In the genomic region with DNA sequence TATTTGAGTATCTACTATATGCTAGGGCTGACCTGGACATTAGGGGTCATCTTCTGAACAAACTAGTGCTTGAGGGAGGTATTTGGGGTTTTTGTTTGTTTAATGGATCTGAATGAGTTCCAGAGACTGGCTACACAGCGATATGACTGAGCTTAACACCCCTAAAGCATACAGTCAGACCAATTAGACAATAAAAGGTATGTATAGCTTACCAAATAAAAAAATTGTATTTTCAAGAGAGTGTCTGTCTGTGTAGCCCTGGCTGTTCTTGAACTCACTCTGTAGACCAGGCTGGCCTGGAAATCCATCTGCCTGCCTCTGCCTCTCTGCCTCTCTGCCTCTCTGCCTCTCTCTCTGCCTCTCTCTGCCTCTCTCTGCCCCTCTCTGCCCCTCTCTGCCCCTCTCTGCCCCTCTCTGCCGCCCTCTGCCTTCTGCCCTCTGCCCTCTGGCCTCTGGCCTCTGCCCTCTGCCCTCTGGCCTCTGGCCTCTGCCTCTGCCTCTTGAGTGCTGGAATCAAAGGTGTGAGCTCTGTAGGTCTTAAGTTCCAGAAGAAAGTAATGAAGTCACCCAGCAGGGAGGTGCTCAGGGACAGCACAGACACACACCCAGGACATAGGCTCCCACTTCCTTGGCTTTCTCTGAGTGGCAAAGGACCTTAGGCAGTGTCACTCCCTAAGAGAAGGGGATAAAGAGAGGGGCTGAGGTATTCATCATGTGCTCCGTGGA, we compare ENCODE assay signal across 26 mouse cellular contexts. TPM values are rescaled to one million over a fixed set of nuclear protein-coding genes. Genes with fewer than 3 reads are reported as not detected.
DNase-seq lines count a peak whose midpoint lies in the region; ATAC-seq and TF ChIP-seq lines count a peak whose summit lies in the region.
"Had no signal": no experiment of that assay in that cellular context is flagged by ENCODE, and none has a peak within 500 bp of the region (broad histone marks: within the 10 kb centered on the region; RNA-seq: fewer than 3 reads in every experiment).

No protein-coding gene starts in this region.

- intact Hi-C loops in heart, postnatal 25 days (cut with DNase I), result no loop called here

- H3K4me2 ChIP-seq in heart, postnatal 0 days (ENCODE audit: low read depth, low read length), result peak overlapping the region; percentile 34; the same call in 1 of the 2 replicates
- H3K4me2 ChIP-seq: forebrain, embryonic 13.5 days; midbrain, embryonic 13.5 days; neural tube, embryonic 12.5 days had no signal

- no peaks in the 10 kb centered on the region for H3K4me1 ChIP-seq in heart, postnatal 0 days (ENCODE audit: control insufficient read depth, insufficient read depth)
- peaks cover 54% of the 10 kb centered on the region for H3K4me1 ChIP-seq in thymus, adult 2 months (replicated peaks; ENCODE audit: control insufficient read depth, insufficient read depth, low read length)

- DNase-seq in cerebellum, adult 9-10 months, result peak; percentile 88
- DNase-seq in cerebellum, postnatal 25 days, result no peak
- DNase-seq in heart, postnatal 0 days (ENCODE audit: low spot score), result no peak
- DNase-seq in heart, postnatal 25 days (ENCODE audit: low spot score), result no peak
- DNase-seq in layer of hippocampus, adult 2 months (ENCODE audit: low spot score in 2 of 2), result no peak
- DNase-seq in layer of hippocampus, postnatal 10 days (ENCODE audit: low spot score in 2 of 2), result no peak
- DNase-seq in thymus, adult 2 months, result peak; percentile 28
- DNase-seq in thymus, postnatal 0 days (ENCODE audit: low spot score), result no peak
- DNase-seq: adrenal gland, postnatal 36 days; heart, adult 18-20 months; heart, postnatal 36 days; kidney, adult 8-10 months; liver, postnatal 0 days; lung, postnatal 10 days; right cerebral cortex, postnatal 4 days had no signal

- TF ChIP-seq EP300 in heart, postnatal 0 days (IDR thresholded peaks at IDR 0.05; ENCODE audit: low read depth), result no peak

- H3K36me3 ChIP-seq in heart, postnatal 0 days (replicated peaks; ENCODE audit: control insufficient read depth, insufficient read depth, low read length), result no peaks in the 10 kb centered on the region
- H3K36me3 ChIP-seq in thymus, adult 2 months (ENCODE audit: control insufficient read depth, insufficient read depth, low read length), result peaks cover 49% of the 10 kb centered on the region
- H3K36me3 ChIP-seq: limb, embryonic 10.5 days; midbrain, embryonic 13.5 days; neural tube, embryonic 12.5 days had no signal

- TF ChIP-seq POLR2A in thymus, adult 2 months (IDR thresholded peaks at IDR 0.05; ENCODE audit: control insufficient read depth, extremely low read depth, insufficient read depth, low read length, poor library complexity), result no peak

- H3K9ac ChIP-seq in heart, postnatal 0 days (replicated peaks; ENCODE audit: low read depth, low read length), result no peak overlapping the region
- H3K9ac ChIP-seq: forebrain, embryonic 13.5 days; liver, postnatal 0 days; midbrain, embryonic 13.5 days; neural tube, embryonic 12.5 days had no signal

- H3K27me3 ChIP-seq in heart, postnatal 0 days (ENCODE audit: control insufficient read depth, insufficient read depth, low read length), result peaks cover 41% of the 10 kb centered on the region
- no peaks in the 10 kb centered on the region for H3K27me3 ChIP-seq in thymus, adult 2 months (ENCODE audit: control insufficient read depth, insufficient read depth, low read length)

- no peak for TF ChIP-seq CTCF in heart, postnatal 0 days (IDR thresholded peaks at IDR 0.05; ENCODE audit: low read depth)
- TF ChIP-seq CTCF in layer of hippocampus, adult 2 months (conservative IDR thresholded peaks at IDR 0.05), result no peak
- TF ChIP-seq CTCF in thymus, adult 2 months (IDR thresholded peaks at IDR 0.05; ENCODE audit: borderline replicate concordance, control insufficient read depth, extremely low read depth, insufficient read depth, low read length, poor library complexity), result no peak

- no peak overlapping the region for H3K27ac ChIP-seq in heart, postnatal 0 days (ENCODE audit: low read depth)
- H3K27ac ChIP-seq in layer of hippocampus, adult 2 months, result peak overlapping the region; percentile 93; the same call in 1 of the 2 replicates
- H3K27ac ChIP-seq in thymus, adult 2 months (ENCODE audit: control insufficient read depth, insufficient read depth, low read length), result peak overlapping the region; percentile 94
- H3K27ac ChIP-seq: forebrain, embryonic 13.5 days; limb, embryonic 10.5 days; midbrain, embryonic 13.5 days; neural tube, embryonic 12.5 days had no signal

- peak overlapping the region; percentile 42; the same call in 1 of the 2 replicates for H3K4me3 ChIP-seq in heart, postnatal 0 days (ENCODE audit: low read depth, low read length)
- H3K4me3 ChIP-seq in layer of hippocampus, adult 2 months, result peak overlapping the region; percentile 84
- peak overlapping the region; percentile 99 for H3K4me3 ChIP-seq in thymus, adult 2 months (ENCODE audit: control insufficient read depth, insufficient read depth, low read length)
- H3K4me3 ChIP-seq: erythroblast, embryonic 14.5 days; forebrain, embryonic 13.5 days; limb, embryonic 10.5 days; midbrain, embryonic 13.5 days; neural tube, embryonic 12.5 days had no signal

- WGBS in heart, postnatal 0 days, result 69% methylated on average over 3 of the region's 3 CpGs
- WGBS in thymus, adult 2 months, result 42% methylated on average over 3 of the region's 3 CpGs

- no peak for ATAC-seq in heart, postnatal 0 days (ENCODE audit: insufficient read depth, low read depth)
- ATAC-seq: forebrain, embryonic 13.5 days; liver, postnatal 0 days; midbrain, embryonic 13.5 days had no signal

- H3K9me3 ChIP-seq in heart, postnatal 0 days (replicated peaks; ENCODE audit: control insufficient read depth, low read length), result no peaks in the 10 kb centered on the region
- H3K9me3 ChIP-seq: forebrain, embryonic 13.5 days; limb, embryonic 10.5 days; midbrain, embryonic 13.5 days; neural tube, embryonic 12.5 days had no signal

RNA-seq across cellular contexts. Expression of gene Thy1, which starts 2.1 kb away (rescaled TPM):
- total RNA-seq in heart, postnatal 0 days (2014; rRNA removed; ENCODE audit: low replicate concordance), result 6.3 and 12.5 TPM in 2 replicates
- 3.6 and 4.4 TPM in 2 replicates for polyA plus RNA-seq in heart, postnatal 0 days (2015; fragmentation: Nextera tagmentation; extraction: Ambion mirVana)
- 10 to 100 TPM; 13.9 to 22.2 TPM for total RNA-seq in heart, postnatal 25 days (2021)
- 100 to 1,000 TPM; 854 to 892 TPM for total RNA-seq in layer of hippocampus, adult 2 months (2021)
- 100 to 1,000 TPM; 644 to 646 TPM for total RNA-seq in layer of hippocampus, postnatal 10 days (2021)
- polyA plus RNA-seq in thymus, adult 2 months (2012; rRNA removed), result 3,068 and 3,478 TPM in 2 replicates
- 415 and 436 TPM in 2 replicates for polyA plus RNA-seq in thymus, postnatal 0 days (2015; fragmentation: Nextera tagmentation; extraction: Ambion mirVana)
- total RNA-seq: CH12.LX had no signal
- polyA plus RNA-seq: erythroblast, embryonic 14.5 days had no signal

RNA-seq across cellular contexts. Expression of gene Usp2, which starts 21.5 kb away (rescaled TPM):
- 44.9 and 48.6 TPM in 2 replicates for total RNA-seq in heart, postnatal 0 days (2014; rRNA removed; ENCODE audit: low replicate concordance)
- 114 and 121 TPM in 2 replicates for polyA plus RNA-seq in heart, postnatal 0 days (2015; fragmentation: Nextera tagmentation; extraction: Ambion mirVana)
- 100 to 1,000 TPM in 1 of 2 experiments, 10 to 100 TPM in 1; 77.7 to 191 TPM for total RNA-seq in heart, postnatal 25 days (2021)
- 10 to 100 TPM; 79.2 to 82.4 TPM for total RNA-seq in layer of hippocampus, adult 2 months (2021)
- total RNA-seq in layer of hippocampus, postnatal 10 days (2021), result 10 to 100 TPM; 41.7 to 47.2 TPM
- 4.5 and 6.8 TPM in 2 replicates for polyA plus RNA-seq in thymus, adult 2 months (2012; rRNA removed)
- polyA plus RNA-seq in thymus, postnatal 0 days (2015; fragmentation: Nextera tagmentation; extraction: Ambion mirVana), result 7.4 and 13.1 TPM in 2 replicates
- polyA plus RNA-seq: erythroblast, embryonic 14.5 days had no signal

RNA-seq across cellular contexts. Expression of gene Mfrp, which starts 56.2 kb away (rescaled TPM):
- total RNA-seq in heart, postnatal 0 days (2014; rRNA removed; ENCODE audit: low replicate concordance), result not detected in 2 replicates
- polyA plus RNA-seq in heart, postnatal 0 days (2015; fragmentation: Nextera tagmentation; extraction: Ambion mirVana), result not detected in 2 replicates
- total RNA-seq in heart, postnatal 25 days (2021), result not detected
- 1 to 10 TPM in 1 of 2 experiments, not detected in 1; 1.3 TPM for total RNA-seq in layer of hippocampus, adult 2 months (2021)
- total RNA-seq in layer of hippocampus, postnatal 10 days (2021), result 1 to 10 TPM in 1 of 2 experiments, not detected in 1; 2.4 TPM
- polyA plus RNA-seq in thymus, adult 2 months (2012; rRNA removed), result 0.09 TPM in 1 of 2 replicates, not detected in the other
- polyA plus RNA-seq in thymus, postnatal 0 days (2015; fragmentation: Nextera tagmentation; extraction: Ambion mirVana), result not detected in 2 replicates
- total RNA-seq: CH12.LX; gastrocnemius, adult 8-10 months; heart, adult 18-20 months; heart, postnatal 36 days; liver, adult 2 months; megakaryocyte, adult 5-6 weeks; MEL had no signal
- polyA plus RNA-seq: erythroblast, embryonic 14.5 days; large intestine, adult 2 months; liver, adult 2 months; liver, postnatal 0 days had no signal

Comparison
In these comparisons a context has a peak if more than half of its experiments do, and no peak if none do; other contexts are left out.
1. DNase-seq: peak in cerebellum, adult 9-10 months (single experiment) and thymus, adult 2 months (single experiment); none in cerebellum, postnatal 25 days (0 of 2), heart, postnatal 0 days (single experiment), heart, postnatal 25 days (single experiment), layer of hippocampus, adult 2 months (0 of 2), layer of hippocampus, postnatal 10 days (0 of 2) and thymus, postnatal 0 days (single experiment).
2. H3K4me3 ChIP-seq: peak in every context shown above with its lines; median percentile 99 in thymus, adult 2 months; 84 in layer of hippocampus, adult 2 months; 42 in heart, postnatal 0 days.
3. RNA of gene Thy1, which starts 2.1 kb away (total RNA-seq): 854 to 892 TPM in layer of hippocampus, adult 2 months and 644 to 646 TPM in layer of hippocampus, postnatal 10 days; 13.9 to 22.2 TPM in heart, postnatal 25 days and 6.3 to 12.5 TPM in heart, postnatal 0 days; every median in the first group is over 10 times any median in the second.